Comparison of ENCODE assay signal across 9 mouse cellular contexts in genomic region chr2:27205666-27206065, GRCm38 (mm10). TPM values are rescaled to one million over a fixed set of nuclear protein-coding genes. Genes with fewer than 3 reads are reported as not detected.
DNase-seq lines count a peak whose midpoint lies in the region; TF ChIP-seq lines count a peak whose summit lies in the region.
"Had no signal": no experiment of that assay in that cellular context is flagged by ENCODE, and none has a peak within 500 bp of the region (broad histone marks: within the 10 kb centered on the region; RNA-seq: fewer than 3 reads in every experiment).

No protein-coding gene starts in this region.

- TF ChIP-seq CTCF in layer of hippocampus, adult 2 months (conservative IDR thresholded peaks at IDR 0.05): no peak

- H3K4me3 ChIP-seq in layer of hippocampus, adult 2 months: no peak overlapping the region
- no peak overlapping the region for H3K4me3 ChIP-seq in heart, embryonic 10.5 days

- H3K4me1 ChIP-seq in heart, embryonic 10.5 days: peaks cover 71% of the 10 kb centered on the region

- H3K27me3 ChIP-seq in heart, embryonic 10.5 days (ENCODE audit: insufficient read depth, poor library complexity, severe bottlenecking): peaks cover 9% of the 10 kb centered on the region; the same call in 1 of the 2 replicates

- H3K9me3 ChIP-seq in heart, embryonic 10.5 days: no peaks in the 10 kb centered on the region
- H3K9me3 ChIP-seq: megakaryocyte, embryonic 14.5 days had no signal

- peak overlapping the region; percentile 85 for H3K27ac ChIP-seq in layer of hippocampus, adult 2 months
- peak overlapping the region; percentile 90; the same call in 1 of the 2 replicates for H3K27ac ChIP-seq in heart, embryonic 10.5 days

- DNase-seq in layer of hippocampus, adult 2 months (ENCODE audit: low spot score in 2 of 2): peak; percentile 39 to 58
- DNase-seq in layer of hippocampus, adult 9-10 months (ENCODE audit: low spot score): no peak
- peak; percentile 64 for DNase-seq in cerebellum, adult 9-10 months
- DNase-seq in heart, embryonic 10.5 days (ENCODE audit: low spot score): no peak
- DNase-seq in lung, postnatal 10 days: peak; percentile 45
- no peak for DNase-seq in embryo, embryonic 11 days
- DNase-seq in kidney, postnatal 4 days: no peak

- H3K36me3 ChIP-seq in heart, embryonic 10.5 days: no peaks in the 10 kb centered on the region

- WGBS in heart, embryonic 10.5 days: 68% methylated on average over 10 of the region's 10 CpGs

RNA-seq across cellular contexts. Expression of gene Dbh, which starts 40.6 kb away (rescaled TPM):
- 1 to 10 TPM in 1 of 2 experiments, under 1 TPM in 1; 0.46 to 1.4 TPM for total RNA-seq in layer of hippocampus, adult 2 months (2021)
- 0.21 and 0.69 TPM in 2 replicates for polyA plus RNA-seq in heart, embryonic 10.5 days (2016; fragmentation: Nextera tagmentation; extraction: Ambion mirVana)
- total RNA-seq: ES-E14 had no signal

RNA-seq across cellular contexts. Expression of gene Sardh, which starts 42.5 kb away (rescaled TPM):
- 1 to 10 TPM; 5.3 to 6.3 TPM for total RNA-seq in layer of hippocampus, adult 2 months (2021)
- polyA plus RNA-seq in heart, embryonic 10.5 days (2016; fragmentation: Nextera tagmentation; extraction: Ambion mirVana): 11.8 and 13.4 TPM in 2 replicates

Comparison
In these comparisons a context has a peak if more than half of its experiments do, and no peak if none do; other contexts are left out.
1. DNase-seq: peak in layer of hippocampus, adult 2 months (2 of 2), cerebellum, adult 9-10 months (single experiment) and lung, postnatal 10 days (single experiment); none in layer of hippocampus, adult 9-10 months (single experiment), heart, embryonic 10.5 days (single experiment), embryo, embryonic 11 days (single experiment) and kidney, postnatal 4 days (0 of 2).